Mouse (Mus musculus) kidney, postnatal 0 days (tissue): ENCODE measurements at regions not wholly inside any gene's neighbourhood (a gene's known extent, or its start where the extent isn't known, plus 50 kb on each side); places are given as distances from the start of the nearest gene placed in this dataset.
A peak's percentile ranks its signal among the peaks of the same experiment; 100 is the strongest.

Experiments used
- ATAC-seq: fragments of 200-750 bp; cut with Nextera tagmentation; replicated peaks from 2 replicates; pipeline ENCODE4 v1.8.0; 2017; ENCODE audit warnings: low read depth, moderate number of reproducible peaks, moderate TSS enrichment, moderate library complexity; ENCODE audit not compliant: low FRiP score
- DNase-seq: peaks from one replicate; pipeline ENCODE4 v3.0.0-alpha.2; 2016; ENCODE audit warnings: low spot score
- H3K27ac ChIP-seq: fragments of 300-500 bp; sonication (generic); 2 replicates; pipeline ENCODE4 v1.5.1; 2014; ENCODE audit warnings: mild to moderate bottlenecking
- H3K27me3 ChIP-seq: fragments of 300-500 bp; sonication (generic); 2 replicates; pipeline ENCODE4 v1.6.1; 2014; ENCODE audit warnings: low read length, mixed read lengths; ENCODE audit not compliant: insufficient read depth
- H3K36me3 ChIP-seq: fragments of 300-500 bp; sonication (generic); 2 replicates; pipeline ENCODE4 v1.6.1; 2014; ENCODE audit warnings: low read length, mixed read lengths; ENCODE audit not compliant: insufficient read depth
- H3K4me1 ChIP-seq: fragments of 300-500 bp; sonication (generic); replicated peaks from 2 replicates; pipeline ENCODE4 v1.6.1; 2014; ENCODE audit warnings: antibody characterized with exemption, low read length, mixed read lengths; ENCODE audit not compliant: insufficient read depth
- H3K4me2 ChIP-seq: fragments of 300-500 bp; sonication (generic); 2 replicates; pipeline ENCODE4 v1.6.1; 2014; ENCODE audit warnings: mild to moderate bottlenecking, low read length, moderate library complexity, mixed read lengths
- H3K4me3 ChIP-seq: fragments of 300-500 bp; sonication (generic); replicated peaks from 2 replicates; pipeline ENCODE4 v1.5.1; 2014; ENCODE audit warnings: low read depth, low read length
- H3K9ac ChIP-seq: fragments of 300-500 bp; sonication (generic); 2 replicates; pipeline ENCODE4 v1.6.1; 2014; ENCODE audit warnings: low read depth, low read length
- H3K9me3 ChIP-seq: fragments of 300-500 bp; sonication (generic); replicated peaks from 2 replicates; pipeline ENCODE4 v1.6.1; 2016; ENCODE audit warnings: low read length, inconsistent platforms, mixed read lengths
- CTCF ChIP-seq: IDR thresholded peaks from 2 replicates; pipeline ENCODE4 v1.5.1; 2016; ENCODE audit warnings: antibody characterized with exemption, low read depth, mild to moderate bottlenecking, moderate library complexity
- WGBS: fragments of 180-500 bp; shearing (Covaris S2); extraction: QIAGEN DNeasy Blood & Tissue Kit; methylation state at CpG from one replicate; pipeline ENCODE4 v1.1.7; 2014; 5-methylcytosine and 5-hydroxymethylcytosine counted together

DNA sequence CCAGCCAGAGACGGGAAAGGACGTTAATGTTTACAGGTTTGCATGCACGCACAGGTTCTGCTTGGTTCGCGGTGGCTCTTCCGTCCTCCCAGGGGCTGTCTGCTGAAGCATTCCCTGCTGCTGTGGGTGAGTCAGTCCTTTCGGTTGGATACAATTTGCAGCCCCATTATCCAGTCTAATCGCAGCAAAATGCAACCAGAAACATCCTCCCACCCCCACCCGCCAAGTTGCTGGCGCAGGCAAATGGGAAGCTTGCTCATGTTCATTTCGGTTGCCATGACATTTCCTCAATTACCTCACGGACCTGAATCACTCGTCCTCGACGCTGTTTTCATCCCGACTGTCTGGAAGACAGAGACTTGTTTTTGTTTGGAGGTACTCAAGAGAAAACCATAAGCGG, 449.7 kb downstream of the Klf5 start:
- Histone ChIP-seq H3K4me1 (no peaks in the 10 kb centered on the region; the same call in 1 of the 2 replicates), H3K4me3 (no peak overlapping the region), H3K9ac (no peak overlapping the region), H3K36me3 (no peaks in the 10 kb centered on the region), H3K27ac (no peak overlapping the region), H3K9me3 (no peaks in the 10 kb centered on the region), H3K27me3 (no peaks in the 10 kb centered on the region), H3K4me2 (no peak overlapping the region; the same call in 1 of the 2 replicates)
- DNase-seq: no peak
- peak; percentile 68; the same call in 1 of the 2 replicates for ATAC-seq
- 61% methylated on average over 17 of the region's 17 CpGs for WGBS
- TF ChIP-seq CTCF: no peak

DNA sequence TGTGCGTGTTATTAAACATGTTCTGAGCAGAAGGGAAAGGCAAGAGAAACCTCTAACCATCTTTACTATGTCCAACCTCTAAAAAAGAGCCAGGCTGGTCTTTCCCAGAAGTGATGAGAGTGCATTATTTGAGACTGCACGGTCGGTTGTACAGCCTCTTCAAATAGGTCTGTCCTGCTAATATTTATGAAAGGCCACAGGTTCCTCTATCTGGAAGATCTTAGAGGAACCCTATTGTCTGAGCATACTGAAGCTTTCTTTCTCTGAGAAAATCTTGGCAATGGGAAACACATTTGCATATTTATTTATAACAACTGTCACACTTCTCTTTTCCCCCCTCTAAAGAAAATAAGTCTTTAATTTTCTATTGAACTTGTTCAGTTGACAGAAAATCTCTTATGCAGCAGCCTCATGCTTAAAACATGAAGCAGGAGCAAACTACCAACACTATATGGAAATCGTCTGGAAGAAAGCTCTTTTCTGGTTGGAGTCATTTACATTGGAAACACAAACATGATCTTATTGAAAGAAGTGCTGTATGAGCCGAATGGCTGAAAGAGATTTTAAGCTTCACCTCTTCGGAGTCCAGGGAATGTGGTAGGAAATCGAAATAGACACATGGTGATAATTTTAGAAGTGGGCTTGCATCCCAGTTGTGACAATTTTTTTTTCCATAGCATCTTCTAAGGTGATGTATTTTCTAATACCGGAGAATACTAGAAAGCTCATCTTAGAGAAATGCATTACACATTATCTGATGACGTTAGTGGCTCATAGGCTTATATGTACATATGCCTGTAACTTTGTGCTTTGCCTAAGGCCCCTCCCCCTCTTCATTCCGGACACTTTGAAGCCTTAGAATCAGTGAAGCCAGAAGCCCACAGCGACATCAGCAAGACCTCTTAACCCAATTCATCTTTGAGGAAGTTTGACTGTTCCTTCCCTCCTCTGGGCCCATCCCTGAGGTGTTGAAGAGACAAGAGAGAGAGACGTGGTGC, 451.1 kb downstream of the Klf5 start:
- H3K4me1 ChIP-seq: no peaks in the 10 kb centered on the region
- H3K9ac ChIP-seq: no peak overlapping the region
- H3K36me3 ChIP-seq: no peaks in the 10 kb centered on the region
- H3K4me2 ChIP-seq: no peak overlapping the region
- no peaks in the 10 kb centered on the region for H3K9me3 ChIP-seq
- DNase-seq: no peak
- WGBS: 65% methylated on average over 12 of the region's 12 CpGs
- ATAC-seq: no peak
- H3K27me3 ChIP-seq: no peaks in the 10 kb centered on the region
- H3K27ac ChIP-seq: no peak overlapping the region
- H3K4me3 ChIP-seq: no peak overlapping the region
- TF ChIP-seq CTCF: no peak

DNA sequence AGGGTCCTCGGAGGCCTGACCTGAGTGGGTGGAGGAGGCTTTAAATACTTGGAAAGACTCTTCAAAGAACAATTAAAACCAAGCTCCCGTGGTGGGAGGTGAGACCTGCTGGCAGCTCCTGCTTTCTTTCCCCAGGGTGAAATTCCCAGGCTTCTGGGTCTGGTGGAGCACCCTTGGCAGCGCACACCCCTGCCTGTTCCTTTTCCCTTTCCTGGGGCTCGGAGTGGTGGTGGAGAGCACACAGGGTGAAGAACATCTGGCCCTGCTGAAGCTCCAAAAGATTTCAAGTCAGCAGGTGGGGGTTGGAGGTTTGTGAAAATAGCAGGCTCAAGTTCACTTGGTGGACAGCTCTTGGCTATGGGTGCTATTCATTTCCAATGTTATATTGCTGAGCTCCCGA, 459.6 kb downstream of the Klf5 start:
- Histone ChIP-seq H3K36me3 (no peaks in the 10 kb centered on the region), H3K27ac (no peak overlapping the region), H3K27me3 (no peaks in the 10 kb centered on the region), H3K4me1 (no peaks in the 10 kb centered on the region), H3K9me3 (no peaks in the 10 kb centered on the region), H3K4me2 (0 out of 2 replicates have a peak overlapping the region, but pooled peaks have one; percentile 7), H3K4me3 (no peak overlapping the region), H3K9ac (no peak overlapping the region)
- no peak for TF ChIP-seq CTCF
- ATAC-seq (no peak), DNase-seq (peak; percentile 51)
- WGBS: 14% methylated on average over 5 of the region's 5 CpGs

DNA sequence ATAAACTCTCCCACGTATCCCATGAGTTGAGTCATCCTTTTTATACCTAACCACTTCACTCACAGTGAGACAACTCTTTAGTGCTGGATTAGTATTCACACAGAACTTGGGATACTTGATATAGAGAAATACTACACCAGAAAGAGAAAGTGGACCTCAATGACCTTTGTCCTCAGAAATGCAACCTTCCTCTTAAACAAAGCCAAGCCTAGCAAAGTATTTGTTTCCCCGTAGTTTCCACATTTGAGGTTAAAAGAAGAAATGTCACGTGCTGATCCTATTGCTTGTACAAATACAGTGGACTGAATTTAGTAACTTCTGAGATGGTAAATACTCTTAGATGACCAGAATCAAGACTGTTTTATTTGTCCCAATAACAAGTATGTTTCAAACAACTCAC, 464.8 kb downstream of the Klf5 start:
- ATAC-seq: no peak
- TF ChIP-seq CTCF: no peak
- H3K36me3 ChIP-seq: no peaks in the 10 kb centered on the region

DNA sequence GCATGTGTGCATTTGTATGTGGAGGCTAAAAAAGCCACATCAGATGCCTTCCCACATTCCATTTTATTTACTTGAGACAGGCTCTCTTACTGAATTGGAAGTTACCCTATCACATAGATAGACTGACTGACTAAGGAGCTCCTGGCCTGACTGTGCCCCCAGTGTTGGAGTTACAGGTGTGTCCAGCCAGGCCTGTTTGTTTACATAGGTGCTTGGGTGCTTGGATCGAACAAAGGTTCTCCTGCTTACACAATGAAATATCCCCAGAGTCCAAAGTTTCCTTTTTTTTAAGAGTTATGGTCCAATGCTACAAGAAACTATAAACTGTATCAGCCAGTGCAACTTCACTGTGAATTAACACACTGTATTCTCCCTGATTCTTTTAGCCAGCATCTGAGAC, 472.5 kb downstream of the Klf5 start:
- no peak overlapping the region for H3K27ac ChIP-seq
- TF ChIP-seq CTCF: no peak
- 62% methylated on average over 1 of the region's 1 CpGs for WGBS

More for the DNA sequence above, 464.8 kb downstream of the Klf5 start:
- no peak for DNase-seq
- Histone ChIP-seq H3K27ac (no peak overlapping the region), H3K27me3 (no peaks in the 10 kb centered on the region), H3K4me3 (no peak overlapping the region), H3K4me2 (no peak overlapping the region), H3K9ac (no peak overlapping the region), H3K9me3 (no peaks in the 10 kb centered on the region), H3K4me1 (no peaks in the 10 kb centered on the region)
- 51% methylated on average over 3 of the region's 3 CpGs for WGBS

DNA sequence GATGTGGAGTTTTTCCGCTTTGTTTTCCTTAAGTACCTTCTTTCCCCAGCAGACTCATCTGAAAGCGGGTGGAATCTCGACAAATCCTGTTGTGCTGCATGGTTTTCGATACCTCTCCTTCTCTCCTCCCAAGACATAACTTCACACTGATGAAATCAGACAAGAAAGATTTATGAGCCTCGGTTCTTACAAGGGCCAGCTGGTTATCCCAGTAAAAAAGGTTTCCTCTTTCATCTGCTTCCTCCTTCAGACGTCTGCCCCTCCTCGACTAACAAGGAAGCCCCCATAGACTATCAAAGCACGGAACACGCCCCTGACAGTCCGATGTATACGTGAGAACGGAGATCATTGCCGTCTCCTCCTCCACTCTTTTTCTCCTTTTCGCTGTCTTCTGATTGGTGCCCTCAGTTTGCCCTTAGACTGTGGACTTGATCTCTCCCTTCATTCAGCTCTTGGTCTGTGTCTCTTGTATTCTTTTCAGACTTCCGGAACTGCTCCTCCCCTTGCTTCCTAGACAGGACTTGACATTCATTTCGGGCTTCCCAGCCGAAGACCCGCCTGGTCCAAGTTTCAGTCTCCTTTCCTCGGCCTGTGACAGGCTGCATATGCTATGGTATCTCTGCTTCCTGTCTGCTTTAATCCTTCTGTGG, 474.4 kb downstream of the Klf5 start:
- DNase-seq (peak; percentile 71), ATAC-seq (no peak; the same call in 1 of the 2 replicates)
- no peaks in the 10 kb centered on the region for H3K27me3 ChIP-seq
- no peak for TF ChIP-seq CTCF
- 20% methylated on average over 19 of the region's 19 CpGs for WGBS
- H3K4me1 ChIP-seq: peaks cover 5% of the 10 kb centered on the region; the same call in 1 of the 2 replicates
- no peak overlapping the region for H3K27ac ChIP-seq
- H3K9me3 ChIP-seq: no peaks in the 10 kb centered on the region
- peak overlapping the region; percentile 25 for H3K4me3 ChIP-seq
- peak overlapping the region; percentile 60 for H3K4me2 ChIP-seq
- no peaks in the 10 kb centered on the region for H3K36me3 ChIP-seq
- 0 out of 2 replicates have a peak overlapping the region, but pooled peaks have one; percentile 24 for H3K9ac ChIP-seq

More for the DNA sequence above, 472.5 kb downstream of the Klf5 start:
- no peak overlapping the region for H3K9ac ChIP-seq
- no peak overlapping the region for H3K4me3 ChIP-seq
- H3K4me2 ChIP-seq: no peak overlapping the region
- no peaks in the 10 kb centered on the region for H3K27me3 ChIP-seq
- no peaks in the 10 kb centered on the region for H3K9me3 ChIP-seq
- ATAC-seq: no peak
- H3K36me3 ChIP-seq: no peaks in the 10 kb centered on the region
- no peak for DNase-seq
- H3K4me1 ChIP-seq: peaks cover 5% of the 10 kb centered on the region; the same call in 1 of the 2 replicates
